Mouse (Mus musculus) liver, embryonic 15.5 days (tissue): ENCODE data around the gene Twf1. TPM values are rescaled to one million over a fixed set of nuclear protein-coding genes. Genes with fewer than 3 reads are reported as not detected.

Experiments used
- ATAC-seq: fragments of 200-750 bp; cut with Nextera tagmentation; 2 replicates; pipeline ENCODE4 v1.8.0; 2017; ENCODE audit warnings: moderate number of reproducible peaks, mild to moderate bottlenecking, moderate library complexity; ENCODE audit not compliant: insufficient read depth
- H3K27ac ChIP-seq: fragments of 300-500 bp; sonication (generic); replicated peaks from 2 replicates; pipeline ENCODE4 v1.5.1; 2015; ENCODE audit warnings: mild to moderate bottlenecking, inconsistent platforms
- H3K27me3 ChIP-seq: fragments of 300-500 bp; sonication (generic); 2 replicates; pipeline ENCODE4 v1.6.1; 2015; ENCODE audit warnings: mild to moderate bottlenecking, inconsistent platforms
- H3K36me3 ChIP-seq: fragments of 300-500 bp; sonication (generic); replicated peaks from 2 replicates; pipeline ENCODE4 v1.6.1; 2015; ENCODE audit warnings: moderate library complexity, mild to moderate bottlenecking, inconsistent platforms
- H3K4me1 ChIP-seq: fragments of 300-500 bp; sonication (generic); replicated peaks from 2 replicates; pipeline ENCODE4 v1.6.1; 2015; ENCODE audit warnings: inconsistent platforms
- H3K4me2 ChIP-seq: fragments of 300-500 bp; sonication (generic); 2 replicates; pipeline ENCODE4 v1.6.1; 2015; ENCODE audit warnings: moderate library complexity, mild to moderate bottlenecking, inconsistent platforms
- H3K4me3 ChIP-seq: fragments of 300-500 bp; sonication (generic); replicated peaks from 2 replicates; pipeline ENCODE4 v1.5.1; 2015; ENCODE audit warnings: mild to moderate bottlenecking, inconsistent platforms
- H3K9ac ChIP-seq: fragments of 300-500 bp; sonication (generic); 2 replicates; pipeline ENCODE4 v1.6.1; 2015; ENCODE audit warnings: moderate library complexity, mild to moderate bottlenecking, inconsistent platforms
- H3K9me3 ChIP-seq: fragments of 300-500 bp; sonication (generic); replicated peaks from 2 replicates; pipeline ENCODE4 v1.6.1; 2016; ENCODE audit warnings: inconsistent platforms
- WGBS: fragments of 180-500 bp; shearing (Covaris S2); methylation state at CpG from one replicate; pipeline ENCODE4 v1.1.7; 2015; ENCODE audit warnings: mixed read lengths; ENCODE audit not compliant: insufficient replicate concordance; 5-methylcytosine and 5-hydroxymethylcytosine counted together
- polyA plus RNA-seq: library from polyadenylated mRNA; unstranded; fragments of >200 nt; fragmentation: Nextera tagmentation; extraction: Ambion mirVana; gene quantifications from 2 replicates; pipeline ENCODE4 v1.2.1, GENCODE M21; 2015

Twf1 gene
- polyA plus RNA-seq, 1 experiment from 2014 or later, result 26.0 TPM

DNA sequence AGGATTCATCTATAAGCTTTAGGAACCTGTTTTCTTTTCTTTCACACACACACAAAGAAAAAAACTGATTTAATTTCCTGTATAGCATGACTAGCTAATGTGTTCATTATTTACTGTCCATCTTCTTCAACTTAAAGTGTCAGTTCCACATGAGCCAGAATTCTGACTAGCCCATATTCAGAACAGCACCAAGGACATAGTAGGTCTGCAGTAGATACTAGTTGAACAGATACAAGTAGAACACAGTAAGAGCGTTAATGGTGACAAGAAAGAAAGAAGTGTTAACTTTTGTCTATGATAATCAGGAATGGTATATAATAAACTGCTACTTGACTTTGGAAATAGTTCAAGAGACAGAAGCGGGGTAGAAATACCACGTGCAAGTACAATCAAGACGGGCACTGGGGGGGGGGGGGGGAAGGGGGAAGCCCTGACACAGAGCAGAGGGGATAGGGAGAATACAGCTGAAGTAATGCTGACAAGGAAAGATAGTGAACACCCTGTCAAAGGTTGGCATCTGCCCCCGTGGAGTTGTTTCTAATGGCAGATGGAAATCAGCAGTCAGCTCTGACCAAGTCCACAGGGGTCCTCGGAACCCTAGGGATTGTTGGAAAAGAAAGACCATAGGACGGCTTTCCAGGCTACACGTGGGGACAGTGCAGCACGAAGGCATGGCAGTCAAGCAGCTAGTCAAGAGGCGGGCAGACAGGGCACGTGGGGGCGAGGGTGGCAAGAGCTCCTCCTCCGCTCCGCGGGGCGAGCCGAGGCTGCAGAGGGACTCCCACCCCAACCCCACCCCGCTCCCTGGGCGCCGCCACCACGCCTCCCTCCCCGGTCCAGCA, 46.9 kb downstream of the Twf1 start:
- 5% methylated on average over 22 of the region's 22 CpGs for WGBS
- Histone ChIP-seq H3K4me3 (peak overlapping the region; percentile 82), H3K4me2 (peak overlapping the region; percentile 89), H3K9me3 (no peaks in the 10 kb centered on the region), H3K27me3 (no peaks in the 10 kb centered on the region), H3K27ac (peak overlapping the region; percentile 55; the same call in 1 of the 2 replicates), H3K9ac (peak overlapping the region; percentile 68; the same call in 1 of the 2 replicates), H3K36me3 (no peaks in the 10 kb centered on the region), H3K4me1 (peaks cover 19% of the 10 kb centered on the region)
- peak; percentile 76 for ATAC-seq

DNA sequence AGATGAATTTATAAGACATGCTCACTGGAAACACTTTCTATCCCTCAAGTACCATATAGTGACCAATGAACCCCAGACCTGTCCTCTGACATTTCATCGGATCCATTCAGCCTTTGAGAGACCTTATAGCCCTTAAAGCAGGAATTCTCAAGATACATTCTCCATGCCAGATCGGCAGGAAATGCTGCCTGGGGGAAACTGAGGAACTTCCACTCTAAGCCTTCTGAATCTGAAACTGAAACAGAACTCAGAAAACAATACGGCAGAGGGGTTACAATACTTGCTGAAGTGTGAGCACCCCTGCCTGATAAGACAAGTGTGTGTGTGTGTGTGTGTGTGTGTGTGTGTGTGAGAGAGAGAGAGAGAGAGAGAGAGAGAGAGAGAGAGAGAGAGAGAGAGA, 50.4 kb downstream of the Twf1 start:
- H3K9me3 ChIP-seq, result no peaks in the 10 kb centered on the region
- H3K27ac ChIP-seq, result no peak overlapping the region
- WGBS, result 69% methylated on average over 3 of the region's 3 CpGs
- H3K9ac ChIP-seq, result no peak overlapping the region
- H3K27me3 ChIP-seq, result no peaks in the 10 kb centered on the region
- peaks cover 17% of the 10 kb centered on the region for H3K4me1 ChIP-seq
- no peak overlapping the region for H3K4me3 ChIP-seq
- no peak for ATAC-seq
- no peak overlapping the region for H3K4me2 ChIP-seq
- H3K36me3 ChIP-seq, result no peaks in the 10 kb centered on the region

DNA sequence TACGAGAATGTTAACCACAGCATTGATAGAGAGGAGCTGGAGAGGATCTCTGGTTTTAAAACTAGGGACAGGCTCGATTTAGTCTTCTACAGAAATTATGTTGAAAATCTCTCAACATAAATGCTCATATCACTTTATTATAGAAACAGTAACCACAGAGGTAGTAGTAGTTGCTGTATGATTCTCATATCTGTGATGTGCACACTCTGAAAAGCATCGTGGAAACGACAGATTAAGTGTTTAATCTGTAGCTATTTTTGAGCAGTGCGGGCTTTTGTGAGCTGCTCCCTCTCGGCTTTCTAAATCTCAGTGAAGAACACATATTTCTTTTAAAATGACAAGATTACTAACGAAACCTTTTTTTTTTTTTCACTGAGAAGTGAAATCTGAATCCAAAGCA, 54.2 kb downstream of the Twf1 start:
- ATAC-seq, result no peak
- Histone ChIP-seq H3K4me3 (no peak overlapping the region), H3K4me2 (no peak overlapping the region), H3K36me3 (no peaks in the 10 kb centered on the region), H3K27me3 (no peaks in the 10 kb centered on the region), H3K27ac (no peak overlapping the region), H3K9ac (no peak overlapping the region), H3K9me3 (no peaks in the 10 kb centered on the region), H3K4me1 (no peaks in the 10 kb centered on the region)
- 46% methylated on average over 7 of the region's 7 CpGs for WGBS

DNA sequence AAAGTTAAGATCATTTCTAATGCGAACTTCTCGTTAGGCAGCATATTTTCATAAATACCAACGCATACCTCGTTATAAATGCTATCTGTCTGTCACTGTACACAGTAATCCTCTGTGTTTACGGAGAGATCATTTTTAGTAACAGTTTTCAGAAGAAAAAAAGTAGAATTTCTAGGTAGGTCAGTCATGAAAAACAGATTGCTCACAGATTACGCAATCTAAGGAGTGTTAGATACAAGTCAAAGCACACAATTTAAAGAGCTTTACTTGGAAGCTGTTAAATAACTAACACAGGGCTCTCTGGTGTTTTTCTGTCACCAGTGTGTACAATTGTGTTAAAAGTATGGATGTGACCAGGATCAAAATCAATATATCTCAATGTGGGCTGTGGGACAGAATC, 56.7 kb downstream of the Twf1 start:
- ATAC-seq, result no peak

DNA sequence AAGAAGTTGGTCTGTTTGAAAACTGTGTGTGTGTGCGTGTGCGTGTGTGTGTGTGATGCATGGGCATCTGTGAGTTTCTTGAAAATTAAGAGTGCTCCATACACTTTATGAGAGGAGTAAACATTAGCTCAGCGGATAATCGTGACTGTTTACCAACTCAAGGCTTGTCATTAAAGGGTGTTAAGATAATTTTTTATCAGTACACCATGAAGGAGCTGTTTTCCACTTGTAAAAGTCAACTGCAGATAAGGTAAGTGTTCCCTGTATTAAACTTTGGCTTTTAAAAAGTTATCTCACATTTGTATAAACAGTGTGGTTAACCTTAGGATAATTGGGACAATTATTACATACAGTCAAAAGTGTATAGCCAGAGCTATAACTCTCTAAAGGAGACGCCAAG, 57.4 kb downstream of the Twf1 start:
- Histone ChIP-seq H3K4me1 (no peaks in the 10 kb centered on the region), H3K9ac (no peak overlapping the region), H3K4me3 (no peak overlapping the region), H3K27ac (no peak overlapping the region), H3K27me3 (no peaks in the 10 kb centered on the region), H3K9me3 (no peaks in the 10 kb centered on the region), H3K36me3 (0 out of 2 replicates have a peak, but pooled peaks cover 2% of the 10 kb centered on the region), H3K4me2 (no peak overlapping the region)
- no peak for ATAC-seq
- WGBS, result 60% methylated on average over 5 of the region's 5 CpGs

More for the DNA sequence above, 56.7 kb downstream of the Twf1 start:
- Histone ChIP-seq H3K36me3 (0 out of 2 replicates have a peak, but pooled peaks cover 2% of the 10 kb centered on the region), H3K4me1 (no peaks in the 10 kb centered on the region), H3K9me3 (no peaks in the 10 kb centered on the region), H3K9ac (no peak overlapping the region), H3K4me2 (no peak overlapping the region), H3K27me3 (no peaks in the 10 kb centered on the region), H3K4me3 (no peak overlapping the region), H3K27ac (no peak overlapping the region)
- 80% methylated on average over 6 of the region's 6 CpGs for WGBS

DNA sequence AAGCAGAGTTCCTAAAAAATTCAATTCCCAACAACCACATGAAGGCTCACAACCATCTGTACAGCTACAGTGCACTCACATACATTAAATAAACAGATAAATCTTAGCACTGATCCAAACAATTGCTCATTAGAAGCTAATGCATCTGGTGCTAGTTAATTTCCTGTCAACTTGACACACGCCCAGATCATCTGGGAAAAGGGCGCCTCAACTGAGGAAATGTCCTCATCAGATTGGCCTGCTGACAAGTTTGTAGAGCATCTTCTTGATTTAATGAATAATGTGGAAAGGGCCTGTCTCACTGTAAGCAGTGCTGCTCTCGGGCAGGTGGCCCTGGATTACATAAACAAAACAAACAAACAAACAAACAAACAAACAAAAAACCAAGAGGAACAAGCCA, 59.2 kb downstream of the Twf1 start:
- WGBS, result 67% methylated on average over 3 of the region's 3 CpGs
- H3K36me3 ChIP-seq, result 0 out of 2 replicates have a peak, but pooled peaks cover 2% of the 10 kb centered on the region
- no peak overlapping the region for H3K4me2 ChIP-seq
- H3K4me1 ChIP-seq, result no peaks in the 10 kb centered on the region
- no peak for ATAC-seq
- no peak overlapping the region for H3K9ac ChIP-seq
- no peaks in the 10 kb centered on the region for H3K9me3 ChIP-seq
- no peak overlapping the region for H3K27ac ChIP-seq
- no peaks in the 10 kb centered on the region for H3K27me3 ChIP-seq
- no peak overlapping the region for H3K4me3 ChIP-seq

Other genes with a start within 250 kb of the Twf1 start
- gene Adamts20, start 124.5 kb downstream of the Twf1 start, polyA plus RNA-seq, result 0.06 and 0.09 TPM in 2 replicates
- gene Pus7l, start 46.3 kb downstream of the Twf1 start, polyA plus RNA-seq, result 2.3 and 2.6 TPM in 2 replicates
- 3.6 and 4.2 TPM in 2 replicates for gene Irak4, start 46.2 kb downstream of the Twf1 start, polyA plus RNA-seq
- 0.18 and 0.30 TPM in 2 replicates for gene Tmem117, start 39.3 kb upstream of the Twf1 start, polyA plus RNA-seq